Mouse (Mus musculus): ENCODE results near the gene Trim38. TPM values are rescaled to one million over a fixed set of nuclear protein-coding genes. Genes with fewer than 3 reads are reported as not detected.
"Not testable (repeated sequence)": the region's sequence is repeated elsewhere in the genome, so short reads cannot be mapped to it uniquely, and the experiment has no call there.

Trim38 gene
- polyA plus RNA-seq, 1 experiment from 2014 or later = not detected

GRCm38 (mm10) chr13:23750839-23751477, 18.8 kb upstream of the Trim38 start, which contains the start of gene Hist1h2ab:
TSS of gene Hist1h2ab (plus strand) at chr13:23751126.
- Histone ChIP-seq H3K27ac (replicated peaks; ENCODE audit: low read depth, low read length) (peak within 1 kb of the TSS; percentile 90), H3K4me2 (ENCODE audit: low read length) (peak within 1 kb of the TSS; percentile 67), H3K9ac (replicated peaks; ENCODE audit: low read length) (peak within 1 kb of the TSS; percentile 26; the same call in 1 of the 2 replicates), H3K4me3 (replicated peaks; ENCODE audit: low read depth, low read length) (peak within 1 kb of the TSS; percentile 40), H3K4me1 (ENCODE audit: control insufficient read depth, insufficient read depth, low read length) (peaks cover 12% of the 10 kb centered on the region)
- DNase-seq = peak; percentile 84
- not testable (repeated sequence) for H3K9me3 ChIP-seq (ENCODE audit: control insufficient read depth, low read length); H3K36me3 ChIP-seq (ENCODE audit: control insufficient read depth, insufficient read depth, low read length); H3K27me3 ChIP-seq (ENCODE audit: control insufficient read depth, insufficient read depth, low read length)
- 1% methylated on average over 29 of the region's 47 CpGs for WGBS
- ATAC-seq (ENCODE audit: low FRiP score, low TSS enrichment) = peak; percentile 68; the same call in 1 of the 2 replicates

- Histone ChIP-seq H3K27ac (replicated peaks; ENCODE audit: low read depth, low read length) (peak overlapping the region; percentile 90), H3K27me3 (ENCODE audit: control insufficient read depth, insufficient read depth, low read length) (no peaks in the 10 kb centered on the region), H3K9me3 (ENCODE audit: control insufficient read depth, low read length) (no peaks in the 10 kb centered on the region), H3K4me2 (ENCODE audit: low read length) (peak overlapping the region; percentile 67), H3K4me1 (ENCODE audit: control insufficient read depth, insufficient read depth, low read length) (peaks cover 12% of the 10 kb centered on the region), H3K9ac (replicated peaks; ENCODE audit: low read length) (no peak overlapping the region; the same call in 1 of the 2 replicates), H3K4me3 (replicated peaks; ENCODE audit: low read depth, low read length) (peak overlapping the region; percentile 40), H3K36me3 (ENCODE audit: control insufficient read depth, insufficient read depth, low read length) (no peaks in the 10 kb centered on the region)
- ATAC-seq (ENCODE audit: low FRiP score, low TSS enrichment) (0 out of 2 replicates have a peak, but pooled peaks have one; percentile 15), DNase-seq (peak; percentile 34)
- 1% methylated on average over 11 of the region's 11 CpGs for WGBS
Measured at GRCm38 (mm10) chr13:23751478-23751956, 18.2 kb upstream of the Trim38 start.

- DNase-seq (peak; percentile 96), ATAC-seq (ENCODE audit: low FRiP score, low TSS enrichment) (peak; percentile 79)
- 0% methylated on average over 16 of the region's 47 CpGs for WGBS
- Histone ChIP-seq H3K27ac (replicated peaks; ENCODE audit: low read depth, low read length) (peak within 1 kb of the TSS; percentile 90), H3K4me3 (replicated peaks; ENCODE audit: low read depth, low read length) (peak within 1 kb of the TSS; percentile 40), H3K4me1 (ENCODE audit: control insufficient read depth, insufficient read depth, low read length) (peaks cover 10% of the 10 kb centered on the region), H3K4me2 (ENCODE audit: low read length) (peak within 1 kb of the TSS; percentile 67), H3K9ac (replicated peaks; ENCODE audit: low read length) (peak within 1 kb of the TSS; percentile 26; the same call in 1 of the 2 replicates)
- not testable (repeated sequence) for H3K27me3 ChIP-seq (ENCODE audit: control insufficient read depth, insufficient read depth, low read length); H3K9me3 ChIP-seq (ENCODE audit: control insufficient read depth, low read length); H3K36me3 ChIP-seq (ENCODE audit: control insufficient read depth, insufficient read depth, low read length)
Measured at GRCm38 (mm10) chr13:23752067-23752741, 17.5 kb upstream of the Trim38 start, which contains the start of gene Hist1h3b. TSS of gene Hist1h3b (plus strand) at chr13:23752267.

- no peak overlapping the region for H3K27ac ChIP-seq (replicated peaks; ENCODE audit: low read depth, low read length)
- peak overlapping the region; percentile 46 for H3K4me2 ChIP-seq (ENCODE audit: low read length)
- H3K4me3 ChIP-seq (replicated peaks; ENCODE audit: low read depth, low read length) = 0 out of 2 replicates have a peak overlapping the region, but pooled peaks have one; percentile 10
- H3K4me1 ChIP-seq (ENCODE audit: control insufficient read depth, insufficient read depth, low read length) = peaks cover 12% of the 10 kb centered on the region
- H3K9me3 ChIP-seq (ENCODE audit: control insufficient read depth, low read length) = no peaks in the 10 kb centered on the region
- no peak for ATAC-seq (ENCODE audit: low FRiP score, low TSS enrichment)
- DNase-seq = no peak
- WGBS = under 1% methylated on average over 6 of the region's 6 CpGs
- no peaks in the 10 kb centered on the region for H3K36me3 ChIP-seq (ENCODE audit: control insufficient read depth, insufficient read depth, low read length)
- H3K9ac ChIP-seq (replicated peaks; ENCODE audit: low read length) = no peak overlapping the region; the same call in 1 of the 2 replicates
- H3K27me3 ChIP-seq (ENCODE audit: control insufficient read depth, insufficient read depth, low read length) = no peaks in the 10 kb centered on the region
Measured at GRCm38 (mm10) chr13:23752742-23753172, 17.0 kb upstream of the Trim38 start.

- H3K4me1 ChIP-seq (ENCODE audit: control insufficient read depth, insufficient read depth, low read length) = peaks cover 9% of the 10 kb centered on the region
- H3K9me3 ChIP-seq (ENCODE audit: control insufficient read depth, low read length) = no peaks in the 10 kb centered on the region
- no peaks in the 10 kb centered on the region for H3K36me3 ChIP-seq (ENCODE audit: control insufficient read depth, insufficient read depth, low read length)
- DNase-seq (no peak), ATAC-seq (ENCODE audit: low FRiP score, low TSS enrichment) (no peak)
- H3K9ac ChIP-seq (replicated peaks; ENCODE audit: low read length) = no peak overlapping the region
- no peak overlapping the region for H3K27ac ChIP-seq (replicated peaks; ENCODE audit: low read depth, low read length)
- no peaks in the 10 kb centered on the region for H3K27me3 ChIP-seq (ENCODE audit: control insufficient read depth, insufficient read depth, low read length)
- 56% methylated on average over 4 of the region's 4 CpGs for WGBS
- no peak overlapping the region for H3K4me3 ChIP-seq (replicated peaks; ENCODE audit: low read depth, low read length)
- H3K4me2 ChIP-seq (ENCODE audit: low read length) = 0 out of 2 replicates have a peak overlapping the region, but pooled peaks have one; percentile 10
Measured at GRCm38 (mm10) chr13:23753314-23754078, 16.2 kb upstream of the Trim38 start.

- no peak for ATAC-seq (ENCODE audit: low FRiP score, low TSS enrichment)
- peaks cover 11% of the 10 kb centered on the region for H3K4me1 ChIP-seq (ENCODE audit: control insufficient read depth, insufficient read depth, low read length)
Measured at GRCm38 (mm10) chr13:23755000-23755399, 14.7 kb upstream of the Trim38 start.

GRCm38 (mm10) chr13:23756790-23757189, 12.9 kb upstream of the Trim38 start, which contains the start of gene Hist1h4b:
TSS of gene Hist1h4b (plus strand) at chr13:23757013.
- WGBS = 1% methylated on average over 17 of the region's 22 CpGs
- Histone ChIP-seq H3K27ac (replicated peaks; ENCODE audit: low read depth, low read length) (peak within 1 kb of the TSS; percentile 65), H3K27me3 (ENCODE audit: control insufficient read depth, insufficient read depth, low read length) (no peaks in the 10 kb centered on the region), H3K9me3 (ENCODE audit: control insufficient read depth, low read length) (no peaks in the 10 kb centered on the region), H3K4me2 (ENCODE audit: low read length) (peak within 1 kb of the TSS; percentile 65), H3K4me1 (ENCODE audit: control insufficient read depth, insufficient read depth, low read length) (peaks cover 13% of the 10 kb centered on the region), H3K4me3 (replicated peaks; ENCODE audit: low read depth, low read length) (peak within 1 kb of the TSS; percentile 30), H3K36me3 (ENCODE audit: control insufficient read depth, insufficient read depth, low read length) (no peaks in the 10 kb centered on the region), H3K9ac (replicated peaks; ENCODE audit: low read length) (no peak within 1 kb of the TSS; the same call in 1 of the 2 replicates)
- ATAC-seq (ENCODE audit: low FRiP score, low TSS enrichment) = peak; percentile 67
- DNase-seq = peak; percentile 95

More at GRCm38 (mm10) chr13:23755000-23755399, 14.7 kb upstream of the Trim38 start:
- no peak for DNase-seq
- Histone ChIP-seq H3K36me3 (ENCODE audit: control insufficient read depth, insufficient read depth, low read length) (no peaks in the 10 kb centered on the region), H3K9me3 (ENCODE audit: control insufficient read depth, low read length) (no peaks in the 10 kb centered on the region), H3K4me2 (ENCODE audit: low read length) (no peak overlapping the region), H3K27me3 (ENCODE audit: control insufficient read depth, insufficient read depth, low read length) (no peaks in the 10 kb centered on the region), H3K27ac (replicated peaks; ENCODE audit: low read depth, low read length) (no peak overlapping the region), H3K4me3 (replicated peaks; ENCODE audit: low read depth, low read length) (no peak overlapping the region), H3K9ac (replicated peaks; ENCODE audit: low read length) (no peak overlapping the region)

GRCm38 (mm10) chr13:23757211-23757773, 12.4 kb upstream of the Trim38 start:
- H3K36me3 ChIP-seq (ENCODE audit: control insufficient read depth, insufficient read depth, low read length) = no peaks in the 10 kb centered on the region
- no peak for ATAC-seq (ENCODE audit: low FRiP score, low TSS enrichment)
- peak overlapping the region; percentile 30 for H3K4me3 ChIP-seq (replicated peaks; ENCODE audit: low read depth, low read length)
- H3K27me3 ChIP-seq (ENCODE audit: control insufficient read depth, insufficient read depth, low read length) = no peaks in the 10 kb centered on the region
- peak overlapping the region; percentile 65 for H3K27ac ChIP-seq (replicated peaks; ENCODE audit: low read depth, low read length)
- H3K9me3 ChIP-seq (ENCODE audit: control insufficient read depth, low read length) = no peaks in the 10 kb centered on the region
- peak overlapping the region; percentile 65 for H3K4me2 ChIP-seq (ENCODE audit: low read length)
- under 1% methylated on average over 15 of the region's 23 CpGs for WGBS
- H3K9ac ChIP-seq (replicated peaks; ENCODE audit: low read length) = no peak overlapping the region; the same call in 1 of the 2 replicates
- DNase-seq = peak; percentile 42
- H3K4me1 ChIP-seq (ENCODE audit: control insufficient read depth, insufficient read depth, low read length) = peaks cover 13% of the 10 kb centered on the region

Measured in midbrain, embryonic 14.5 days (tissue).